Mouse (Mus musculus): ENCODE data around the gene Foxa3.

GRCm38 (mm10) chr7:19057405-19057804 is 34.1 kb upstream of the Foxa3 start:
- no peak for TF ChIP-seq CTCF (IDR thresholded peaks at IDR 0.05; ENCODE audit: low read depth)
- TF ChIP-seq EP300 (IDR thresholded peaks at IDR 0.05; ENCODE audit: low read depth) = no peak
